Mouse (Mus musculus) forebrain, embryonic 14.5 days (tissue): ENCODE measurements at regions not wholly inside any gene's neighbourhood (a gene's known extent, or its start where the extent isn't known, plus 50 kb on each side); places are given as distances from the start of the nearest gene placed in this dataset.

Experiments used
- ATAC-seq: fragments of 200-750 bp; cut with Nextera tagmentation; 2 replicates; pipeline ENCODE4 v1.8.0; 2017; ENCODE audit warnings: mild to moderate bottlenecking, moderate library complexity
- DNase-seq: peaks from one replicate; pipeline ENCODE4 v3.0.0-alpha.2; 2015; ENCODE audit warnings: low spot score
- H3K27ac ChIP-seq: fragments of 300-500 bp; sonication (generic); 2 replicates; pipeline ENCODE4 v1.5.1; 2014; ENCODE audit warnings: low read depth, mild to moderate bottlenecking, control low read depth, low read length, moderate library complexity
- H3K27me3 ChIP-seq: fragments of 300-500 bp; sonication (generic); replicated peaks from 2 replicates; pipeline ENCODE4 v1.6.1; 2014; ENCODE audit warnings: low read length, control low read depth, mixed read lengths; ENCODE audit not compliant: control insufficient read depth, insufficient read depth
- H3K36me3 ChIP-seq: fragments of 300-500 bp; sonication (generic); 2 replicates; pipeline ENCODE4 v1.6.1; 2014; ENCODE audit warnings: low read length, control low read depth; ENCODE audit not compliant: control insufficient read depth, insufficient read depth
- H3K4me1 ChIP-seq: fragments of 300-500 bp; sonication (generic); 2 replicates; pipeline ENCODE4 v1.6.1; 2014; ENCODE audit warnings: antibody characterized with exemption, low read length, control low read depth; ENCODE audit not compliant: control insufficient read depth, insufficient read depth
- H3K4me2 ChIP-seq: fragments of 300-500 bp; sonication (generic); 2 replicates; pipeline ENCODE4 v1.6.1; 2014; ENCODE audit warnings: mild to moderate bottlenecking, control low read depth, low read length
- H3K4me3 ChIP-seq: fragments of 300-500 bp; sonication (generic); 2 replicates; pipeline ENCODE4 v1.5.1; 2014; ENCODE audit warnings: low read depth, low read length, control low read depth
- H3K9ac ChIP-seq: fragments of 300-500 bp; sonication (generic); 2 replicates; pipeline ENCODE4 v1.6.1; 2014; ENCODE audit warnings: mild to moderate bottlenecking, low read length, control low read depth, moderate library complexity
- H3K9me3 ChIP-seq: fragments of 300-500 bp; sonication (generic); replicated peaks from 2 replicates; pipeline ENCODE4 v1.6.1; 2016; ENCODE audit warnings: low read length, control low read depth, mixed read lengths; ENCODE audit not compliant: control insufficient read depth
- WGBS: fragments of 180-500 bp; shearing (Covaris S2); extraction: QIAGEN DNeasy Blood & Tissue Kit; methylation state at CpG from one replicate; pipeline ENCODE4 v1.1.7; 2014; 5-methylcytosine and 5-hydroxymethylcytosine counted together

- H3K9ac ChIP-seq: no peak overlapping the region
- no peak overlapping the region for H3K27ac ChIP-seq
- no peak for DNase-seq
- no peaks in the 10 kb centered on the region for H3K9me3 ChIP-seq
- WGBS: 93% methylated on average over 3 of the region's 3 CpGs
- no peak for ATAC-seq
- no peaks in the 10 kb centered on the region for H3K27me3 ChIP-seq
- H3K4me2 ChIP-seq: no peak overlapping the region
- H3K4me1 ChIP-seq: no peaks in the 10 kb centered on the region
- no peaks in the 10 kb centered on the region for H3K36me3 ChIP-seq
- no peak overlapping the region for H3K4me3 ChIP-seq
These were observed 637.1 kb upstream of the Flrt2 start for GRCm38 (mm10) chr12:95054887-95055286.

- no peaks in the 10 kb centered on the region for H3K36me3 ChIP-seq
- WGBS: 39% methylated on average over 7 of the region's 7 CpGs
- peak; percentile 84 for ATAC-seq
These were observed 635.1 kb upstream of the Flrt2 start for GRCm38 (mm10) chr12:95056926-95057325.

GRCm38 (mm10) chr12:95059396-95059795 lies 632.6 kb upstream of the Flrt2 start:
- Histone ChIP-seq H3K36me3 (no peaks in the 10 kb centered on the region), H3K4me2 (no peak overlapping the region), H3K9ac (no peak overlapping the region), H3K27me3 (no peaks in the 10 kb centered on the region), H3K4me1 (no peaks in the 10 kb centered on the region), H3K4me3 (no peak overlapping the region), H3K9me3 (no peaks in the 10 kb centered on the region), H3K27ac (no peak overlapping the region)
- no peak for ATAC-seq
- DNase-seq: peak; percentile 14
- WGBS: 66% methylated on average over 2 of the region's 2 CpGs

More at GRCm38 (mm10) chr12:95056926-95057325, 635.1 kb upstream of the Flrt2 start:
- DNase-seq: peak; percentile 66
- Histone ChIP-seq H3K9me3 (no peaks in the 10 kb centered on the region), H3K4me3 (no peak overlapping the region), H3K4me1 (no peaks in the 10 kb centered on the region), H3K4me2 (no peak overlapping the region), H3K27ac (no peak overlapping the region), H3K9ac (no peak overlapping the region), H3K27me3 (no peaks in the 10 kb centered on the region)

GRCm38 (mm10) chr12:95072307-95072706 lies 619.7 kb upstream of the Flrt2 start:
- no peaks in the 10 kb centered on the region for H3K27me3 ChIP-seq
- no peaks in the 10 kb centered on the region for H3K4me1 ChIP-seq
- H3K27ac ChIP-seq: no peak overlapping the region
- H3K9ac ChIP-seq: no peak overlapping the region
- no peak overlapping the region for H3K4me2 ChIP-seq
- H3K4me3 ChIP-seq: no peak overlapping the region
- ATAC-seq (no peak), DNase-seq (no peak)
- no peaks in the 10 kb centered on the region for H3K9me3 ChIP-seq
- no peaks in the 10 kb centered on the region for H3K36me3 ChIP-seq
- WGBS: 78% methylated on average over 2 of the region's 2 CpGs

- Histone ChIP-seq H3K4me1 (no peaks in the 10 kb centered on the region), H3K36me3 (no peaks in the 10 kb centered on the region), H3K27me3 (no peaks in the 10 kb centered on the region), H3K9me3 (no peaks in the 10 kb centered on the region), H3K4me2 (no peak overlapping the region), H3K9ac (no peak overlapping the region), H3K27ac (no peak overlapping the region), H3K4me3 (no peak overlapping the region)
- 9% methylated on average over 3 of the region's 3 CpGs for WGBS
- DNase-seq (peak; percentile 81), ATAC-seq (peak; percentile 97)
These were observed 572.6 kb upstream of the Flrt2 start for GRCm38 (mm10) chr12:95119223-95119952.

- no peak overlapping the region for H3K4me2 ChIP-seq
These were observed 559.2 kb upstream of the Flrt2 start for GRCm38 (mm10) chr12:95132804-95133203.

GRCm38 (mm10) chr12:95133482-95133881 lies 558.5 kb upstream of the Flrt2 start:
- no peak overlapping the region for H3K9ac ChIP-seq
- H3K4me3 ChIP-seq: no peak overlapping the region
- H3K36me3 ChIP-seq: no peaks in the 10 kb centered on the region
- DNase-seq (no peak), ATAC-seq (no peak)
- H3K27me3 ChIP-seq: no peaks in the 10 kb centered on the region
- H3K9me3 ChIP-seq: no peaks in the 10 kb centered on the region
- WGBS: 92% methylated on average over 4 of the region's 4 CpGs
- no peaks in the 10 kb centered on the region for H3K4me1 ChIP-seq
- no peak overlapping the region for H3K27ac ChIP-seq
- H3K4me2 ChIP-seq: no peak overlapping the region

More at GRCm38 (mm10) chr12:95132804-95133203, 559.2 kb upstream of the Flrt2 start:
- H3K4me1 ChIP-seq: no peaks in the 10 kb centered on the region
- no peaks in the 10 kb centered on the region for H3K9me3 ChIP-seq
- H3K9ac ChIP-seq: no peak overlapping the region
- H3K27ac ChIP-seq: no peak overlapping the region
- no peaks in the 10 kb centered on the region for H3K27me3 ChIP-seq
- ATAC-seq (no peak), DNase-seq (peak; percentile 13)
- no peak overlapping the region for H3K4me3 ChIP-seq
- no peaks in the 10 kb centered on the region for H3K36me3 ChIP-seq
- 67% methylated on average over 1 of the region's 1 CpGs for WGBS

GRCm38 (mm10) chr12:95138167-95138566 lies 553.9 kb upstream of the Flrt2 start:
- no peak for DNase-seq
- H3K4me3 ChIP-seq: no peak overlapping the region
- ATAC-seq: no peak
- no peak overlapping the region for H3K27ac ChIP-seq
- H3K36me3 ChIP-seq: no peaks in the 10 kb centered on the region
- H3K9me3 ChIP-seq: no peaks in the 10 kb centered on the region
- H3K9ac ChIP-seq: no peak overlapping the region
- no peaks in the 10 kb centered on the region for H3K27me3 ChIP-seq
- no peaks in the 10 kb centered on the region for H3K4me1 ChIP-seq
- no peak overlapping the region for H3K4me2 ChIP-seq
- WGBS: 94% methylated on average over 2 of the region's 2 CpGs

GRCm38 (mm10) chr12:95171051-95171450 lies 521.0 kb upstream of the Flrt2 start:
- Histone ChIP-seq H3K9ac (no peak overlapping the region), H3K4me3 (no peak overlapping the region), H3K9me3 (no peaks in the 10 kb centered on the region), H3K4me1 (peaks cover 3% of the 10 kb centered on the region; the same call in 1 of the 2 replicates), H3K4me2 (no peak overlapping the region), H3K27ac (no peak overlapping the region), H3K36me3 (no peaks in the 10 kb centered on the region), H3K27me3 (no peaks in the 10 kb centered on the region)
- ATAC-seq: no peak; the same call in 1 of the 2 replicates
- DNase-seq: peak; percentile 56
- 60% methylated on average over 2 of the region's 2 CpGs for WGBS
